Mouse (Mus musculus) forebrain, postnatal 0 days (tissue): Measurements from ENCODE around the gene Dkkl1. TPM values are rescaled to one million over a fixed set of nuclear protein-coding genes. Genes with fewer than 3 reads are reported as not detected.
A peak's percentile ranks its signal among the peaks of the same experiment; 100 is the strongest.

Experiments used
- ATAC-seq: fragments of 200-750 bp; cut with Nextera tagmentation; 2 replicates; pipeline ENCODE4 v1.8.0; 2017; ENCODE audit warnings: mild to moderate bottlenecking, moderate library complexity
- DNase-seq: peaks from one replicate; pipeline ENCODE4 v3.0.0-alpha.2; 2015
- H3K27ac ChIP-seq: fragments of 300-500 bp; sonication (generic); 2 replicates; pipeline ENCODE4 v1.5.1; 2014; ENCODE audit warnings: low read depth, mild to moderate bottlenecking, antibody characterized with exemption, low read length, moderate library complexity, mixed read lengths
- H3K27me3 ChIP-seq: fragments of 300-500 bp; sonication (generic); 2 replicates; pipeline ENCODE4 v1.6.1; 2014; ENCODE audit warnings: mild to moderate bottlenecking, low read length, mixed read lengths; ENCODE audit not compliant: insufficient read depth
- H3K36me3 ChIP-seq: fragments of 300-500 bp; sonication (generic); 2 replicates; pipeline ENCODE4 v1.6.1; 2014; ENCODE audit warnings: mild to moderate bottlenecking, moderate library complexity; ENCODE audit not compliant: insufficient read depth
- H3K4me1 ChIP-seq: fragments of 300-500 bp; sonication (generic); 2 replicates; pipeline ENCODE4 v1.6.1; 2014; ENCODE audit warnings: antibody characterized with exemption; ENCODE audit not compliant: insufficient read depth
- H3K4me2 ChIP-seq: fragments of 300-500 bp; sonication (generic); 2 replicates; pipeline ENCODE4 v1.6.1; 2014; ENCODE audit warnings: low read depth, mild to moderate bottlenecking, moderate library complexity
- H3K4me3 ChIP-seq: fragments of 300-500 bp; sonication (generic); 2 replicates; pipeline ENCODE4 v1.5.1; 2014; ENCODE audit warnings: low read depth, low read length, mixed read lengths
- H3K9ac ChIP-seq: fragments of 300-500 bp; sonication (generic); 2 replicates; pipeline ENCODE4 v1.6.1; 2014; ENCODE audit warnings: mild to moderate bottlenecking
- H3K9me3 ChIP-seq: fragments of 300-500 bp; sonication (generic); 2 replicates; pipeline ENCODE4 v1.6.1; 2016; ENCODE audit warnings: low read length
- CTCF ChIP-seq: sonication (generic); IDR thresholded peaks from 2 replicates; pipeline ENCODE4 v1.5.1; 2016; ENCODE audit warnings: antibody characterized with exemption, control low read depth, low read depth
- WGBS: fragments of 180-500 bp; shearing (Covaris S2); extraction: QIAGEN DNeasy Blood & Tissue Kit; methylation state at CpG from one replicate; pipeline ENCODE4 v1.1.7; 2014; 5-methylcytosine and 5-hydroxymethylcytosine counted together
- polyA plus RNA-seq: library from polyadenylated mRNA; unstranded; fragments of >200 nt; fragmentation: Nextera tagmentation; extraction: Ambion mirVana; gene quantifications from 2 replicates; pipeline ENCODE4 v1.2.1, GENCODE M21; 2015
- total RNA-seq: library from RNA; depleted of rRNA; stranded (reverse); fragments of >200 nt; gene quantifications from 2 replicates; pipeline ENCODE4 v1.2.3, GENCODE M21; 2014

The Dkkl1 gene
- total and polyA plus RNA-seq, 2 experiments from 2014 or later = 9.1 to 12.1 TPM

GRCm38 (mm10) chr7:45215673-45216441 is 3.9 kb upstream of the Dkkl1 start, which contains the start of gene Tead2:
Tead2 (plus strand) TSS chr7:45215753.
- H3K4me2 ChIP-seq = peak within 1 kb of the TSS; percentile 85
- 0 out of 2 replicates have a peak, but pooled peaks cover 6% of the 10 kb centered on the region for H3K27me3 ChIP-seq
- no peaks in the 10 kb centered on the region for H3K36me3 ChIP-seq
- WGBS = 3% methylated on average over 50 of the region's 55 CpGs
- peak within 1 kb of the TSS; percentile 56 for H3K9ac ChIP-seq
- H3K4me1 ChIP-seq = peaks cover 14% of the 10 kb centered on the region
- peak within 1 kb of the TSS; percentile 34 for H3K4me3 ChIP-seq
- ATAC-seq (peak; percentile 49), DNase-seq (no peak)
- no peaks in the 10 kb centered on the region for H3K9me3 ChIP-seq
- no peak for TF ChIP-seq CTCF
- H3K27ac ChIP-seq = peak within 1 kb of the TSS; percentile 50; the same call in 1 of the 2 replicates

- TF ChIP-seq CTCF = no peak
- ATAC-seq (no peak), DNase-seq (no peak)
- Histone ChIP-seq H3K4me3 (no peak overlapping the region), H3K27ac (0 out of 2 replicates have a peak overlapping the region, but pooled peaks have one; percentile 40), H3K9me3 (no peaks in the 10 kb centered on the region), H3K4me1 (peaks cover 14% of the 10 kb centered on the region), H3K9ac (no peak overlapping the region), H3K36me3 (no peaks in the 10 kb centered on the region), H3K27me3 (peaks cover 8% of the 10 kb centered on the region), H3K4me2 (no peak overlapping the region)
- WGBS = 67% methylated on average over 5 of the region's 5 CpGs
Observed at GRCm38 (mm10) chr7:45213708-45214107, 1.8 kb upstream of the Dkkl1 start.

DNA sequence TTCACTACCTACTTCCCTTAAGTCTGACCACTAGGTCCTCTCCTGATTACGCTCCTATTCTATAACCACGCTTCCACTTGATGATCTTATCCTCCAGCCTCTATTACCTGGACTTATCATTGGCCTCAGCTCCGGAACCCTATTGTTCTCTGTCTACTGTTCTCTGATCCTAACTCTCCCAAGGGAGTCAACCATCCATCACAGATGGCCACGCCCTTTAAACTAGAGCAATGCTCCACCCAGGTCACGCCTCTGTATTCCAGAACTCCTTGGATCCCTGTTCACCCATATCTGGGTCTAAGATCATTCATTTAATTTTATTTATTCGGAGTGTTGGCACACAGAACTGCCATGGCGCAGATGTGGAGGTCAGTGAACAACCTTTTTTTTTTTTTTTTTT is 409 bp upstream of the Dkkl1 start:
- no peak for ATAC-seq
- no peak overlapping the region for H3K9ac ChIP-seq
- H3K9me3 ChIP-seq = no peaks in the 10 kb centered on the region
- no peak overlapping the region for H3K4me3 ChIP-seq
- DNase-seq = no peak
- WGBS = 79% methylated on average over 7 of the region's 7 CpGs
- H3K4me2 ChIP-seq = no peak overlapping the region
- H3K36me3 ChIP-seq = no peaks in the 10 kb centered on the region
- no peak overlapping the region for H3K27ac ChIP-seq
- H3K4me1 ChIP-seq = peaks cover 14% of the 10 kb centered on the region
- TF ChIP-seq CTCF = no peak
- peaks cover 8% of the 10 kb centered on the region for H3K27me3 ChIP-seq

DNA sequence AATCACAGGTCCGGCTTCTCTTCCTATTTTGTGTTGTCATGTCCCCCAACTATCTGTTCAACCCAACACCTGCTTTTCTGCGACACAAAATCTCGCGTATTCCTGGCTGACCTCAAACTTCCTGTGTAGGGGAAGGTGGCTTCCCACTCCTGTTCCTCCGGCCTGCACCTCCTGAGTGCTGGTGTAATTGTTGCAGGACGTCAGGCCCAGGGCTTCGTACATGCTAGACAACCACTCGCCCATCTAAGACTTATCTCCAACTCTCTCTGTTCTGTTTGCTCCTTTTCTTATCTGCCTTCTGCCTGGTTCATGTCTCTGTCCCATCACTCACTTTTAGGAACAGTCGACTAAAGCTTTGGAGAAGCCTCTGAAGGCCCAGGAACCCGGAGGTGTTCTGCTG is 877 bp downstream of the Dkkl1 start:
- H3K4me2 ChIP-seq = no peak overlapping the region
- H3K4me3 ChIP-seq = no peak overlapping the region
- ATAC-seq (no peak), DNase-seq (no peak)
- H3K27me3 ChIP-seq = peaks cover 8% of the 10 kb centered on the region
- H3K9ac ChIP-seq = no peak overlapping the region
- no peaks in the 10 kb centered on the region for H3K36me3 ChIP-seq
- H3K4me1 ChIP-seq = peaks cover 9% of the 10 kb centered on the region; the same call in 1 of the 2 replicates
- 79% methylated on average over 10 of the region's 10 CpGs for WGBS
- H3K9me3 ChIP-seq = no peaks in the 10 kb centered on the region
- no peak for TF ChIP-seq CTCF
- H3K27ac ChIP-seq = no peak overlapping the region

- TF ChIP-seq CTCF = no peak
- no peak overlapping the region for H3K9ac ChIP-seq
- no peak for DNase-seq
- H3K4me1 ChIP-seq = 0 out of 2 replicates have a peak, but pooled peaks cover 4% of the 10 kb centered on the region
- ATAC-seq = no peak
- H3K27ac ChIP-seq = no peak overlapping the region
- no peak overlapping the region for H3K4me2 ChIP-seq
- H3K27me3 ChIP-seq = peaks cover 8% of the 10 kb centered on the region
- no peak overlapping the region for H3K4me3 ChIP-seq
- H3K9me3 ChIP-seq = no peaks in the 10 kb centered on the region
- 79% methylated on average over 6 of the region's 6 CpGs for WGBS
- H3K36me3 ChIP-seq = no peaks in the 10 kb centered on the region
Observed at GRCm38 (mm10) chr7:45208260-45208659, 3.7 kb downstream of the Dkkl1 start.

DNA sequence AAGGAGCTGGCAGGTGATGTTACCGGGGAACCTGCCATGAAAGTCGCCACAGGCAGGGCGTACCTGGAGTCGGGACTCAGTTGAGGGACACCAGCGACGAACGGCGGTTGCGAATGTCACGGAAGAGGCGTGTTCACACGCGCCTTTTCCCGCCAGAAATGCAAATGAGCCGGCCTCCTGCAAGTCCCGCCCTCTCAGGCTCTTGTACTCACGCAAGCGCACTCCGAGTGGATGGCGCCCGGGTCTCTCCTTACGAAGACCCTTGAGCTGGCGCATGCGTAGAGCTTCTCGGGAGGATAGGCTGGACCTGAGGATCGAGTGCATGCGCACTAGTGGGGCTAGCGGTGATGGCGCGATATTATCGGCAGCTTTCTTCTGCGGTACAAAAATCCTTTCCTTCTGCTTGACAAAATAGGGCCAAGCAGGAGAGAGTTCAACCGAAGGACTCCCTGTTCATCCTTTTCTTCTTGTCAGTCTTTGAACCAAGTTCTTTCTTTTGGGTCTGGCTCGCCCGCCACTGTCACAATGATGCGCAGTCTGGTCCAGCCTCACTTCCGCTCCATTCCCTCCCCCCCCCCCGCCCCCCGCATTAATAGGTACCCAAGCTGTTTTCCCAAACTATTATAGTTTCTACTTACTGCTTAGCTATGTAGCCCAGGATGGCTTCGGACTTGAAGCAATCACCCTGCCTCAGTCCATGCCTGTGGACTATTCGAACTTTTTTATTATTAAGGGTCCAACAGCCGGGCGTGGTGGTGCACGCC is 7.4 kb downstream of the Dkkl1 start, which contains the start of gene Ccdc155:
Gene Ccdc155, minus strand, starts transcription at position 513 of the 764 bp plus-strand sequence.
- peak within 1 kb of the TSS; percentile 43 for H3K4me3 ChIP-seq
- peak; percentile 98 for DNase-seq
- no peaks in the 10 kb centered on the region for H3K27me3 ChIP-seq
- no peaks in the 10 kb centered on the region for H3K4me1 ChIP-seq
- no peaks in the 10 kb centered on the region for H3K9me3 ChIP-seq
- ATAC-seq = peak; percentile 99
- 0 out of 2 replicates have a peak, but pooled peaks have one; percentile 1 for TF ChIP-seq CTCF
- no peaks in the 10 kb centered on the region for H3K36me3 ChIP-seq
- H3K9ac ChIP-seq = peak within 1 kb of the TSS; percentile 45
- peak within 1 kb of the TSS; percentile 69 for H3K27ac ChIP-seq
- peak within 1 kb of the TSS; percentile 57 for H3K4me2 ChIP-seq
- WGBS = 8% methylated on average over 44 of the region's 44 CpGs
